Mouse (Mus musculus) hindbrain, embryonic 13.5 days (tissue): ENCODE results near the gene Gpr15. TPM values are rescaled to one million over a fixed set of nuclear protein-coding genes. Genes with fewer than 3 reads are reported as not detected.

Experiments used
- microRNA-seq: library from miRNA; unstranded; fragments of <30 nt; microRNA quantifications from one replicate; pipeline ENCODE4, GENCODE M21; 2016
- polyA plus RNA-seq: library from polyadenylated mRNA; unstranded; fragments of >200 nt; fragmentation: Nextera tagmentation; extraction: Ambion mirVana; gene quantifications from 2 replicates; pipeline ENCODE4 v1.2.1, GENCODE M21; 2015

The Gpr15 gene
- polyA plus RNA-seq, 1 experiment from 2014 or later, result not detected

Small RNA genes lying within 50 kb of the gene (microRNA-seq; reads per million reads assigned to microRNA genes)
- not detected for gene Gm27564

Other genes starting within 250 kb of the Gpr15 start
- 9.5 and 12.7 TPM in 2 replicates for gene St3gal6, start 194.8 kb downstream of the Gpr15 start, polyA plus RNA-seq
- gene Gm813, start 102.1 kb downstream of the Gpr15 start, polyA plus RNA-seq, result not detected in 2 replicates
- not detected in 2 replicates for gene E330017A01Rik, start 80.3 kb downstream of the Gpr15 start, polyA plus RNA-seq
- gene Cpox, start 48.8 kb downstream of the Gpr15 start, polyA plus RNA-seq, result 10.6 and 10.8 TPM in 2 replicates
- gene Cldnd1, start 8.8 kb upstream of the Gpr15 start, polyA plus RNA-seq, result 123 and 126 TPM in 2 replicates
- not detected in 2 replicates for gene Olfr172, start 44.1 kb upstream of the Gpr15 start, polyA plus RNA-seq
- gene Olfr173, start 81.2 kb upstream of the Gpr15 start, polyA plus RNA-seq, result not detected in 2 replicates
- gene Olfr175-ps1, start 107.7 kb upstream of the Gpr15 start, polyA plus RNA-seq, result not detected in 2 replicates
- not detected in 2 replicates for gene Olfr177, start 155.7 kb upstream of the Gpr15 start, polyA plus RNA-seq
- gene Olfr178, start 173.0 kb upstream of the Gpr15 start, polyA plus RNA-seq, result not detected in 2 replicates
- not detected in 2 replicates for gene Olfr181, start 209.7 kb upstream of the Gpr15 start, polyA plus RNA-seq
- gene Olfr180, start 210.3 kb upstream of the Gpr15 start, polyA plus RNA-seq, result not detected in 2 replicates